Mouse (Mus musculus): Measurements from ENCODE around the gene Usp36.
"Not testable (repeated sequence)": the region's sequence is repeated elsewhere in the genome, so short reads cannot be mapped to it uniquely, and the experiment has no call there.

The Usp36 gene

GRCm38 (mm10) chr11:118289999-118290889 is at the start of gene Usp36:
TSS of gene Usp36 (minus strand) at chr11:118290244.
- DNase-seq (ENCODE audit: inconsistent ontology term): peak; percentile 100

DNA sequence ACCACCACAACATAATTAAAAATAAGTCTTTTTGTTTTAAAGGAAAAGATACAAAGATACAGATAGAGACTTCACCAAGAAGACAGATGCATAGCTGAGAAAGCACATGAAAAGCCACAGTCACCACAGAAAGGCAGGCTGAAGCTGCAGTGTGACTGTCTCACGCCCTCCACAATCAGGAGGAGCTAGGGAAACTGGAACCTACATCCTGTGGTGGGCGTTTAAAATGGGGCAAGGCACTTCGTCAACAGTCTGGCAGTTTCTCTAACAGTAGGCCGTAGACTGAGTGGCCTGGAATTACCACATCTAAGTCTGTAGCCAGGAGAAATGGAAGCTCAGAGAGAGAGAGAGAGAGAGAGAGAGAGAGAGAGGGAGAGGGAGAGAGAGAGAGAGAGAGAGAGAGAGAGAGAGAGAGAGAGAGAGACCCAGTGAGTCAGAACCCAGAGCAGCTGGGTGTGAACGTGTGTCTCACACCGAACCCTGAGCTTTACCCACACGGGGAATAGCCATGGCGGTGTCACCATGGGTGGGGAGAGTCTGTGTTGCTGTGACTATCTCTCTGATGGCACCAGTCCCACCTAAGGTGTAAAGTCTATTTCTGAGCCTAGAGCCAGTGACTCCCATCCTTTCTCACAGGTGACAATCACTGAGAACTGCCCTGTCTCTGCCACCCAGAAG is 47.6 kb upstream of the Usp36 start:
- peak; percentile 80 for DNase-seq (ENCODE audit: inconsistent ontology term)

DNA sequence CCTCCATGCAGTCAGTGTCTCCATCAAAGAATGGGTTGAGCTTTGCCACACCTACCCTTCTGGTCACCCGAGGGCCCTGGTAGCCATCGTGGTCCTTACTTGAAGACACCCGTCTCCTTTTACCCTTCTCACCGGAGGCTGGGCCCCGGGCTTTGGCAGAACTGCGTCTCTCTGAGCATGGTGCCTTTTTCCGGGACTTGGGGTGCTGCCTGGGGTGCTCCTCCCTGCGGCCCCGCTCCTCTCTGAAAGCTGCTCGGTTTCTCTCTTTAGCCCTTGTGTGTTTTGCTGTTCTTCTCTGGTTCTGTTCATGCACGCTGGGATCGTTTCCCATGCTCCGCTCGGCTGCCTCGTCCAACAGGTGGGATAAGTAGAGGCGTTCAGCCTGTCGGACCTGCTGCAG is 43.4 kb upstream of the Usp36 start:
- DNase-seq (ENCODE audit: inconsistent ontology term): no peak

DNA sequence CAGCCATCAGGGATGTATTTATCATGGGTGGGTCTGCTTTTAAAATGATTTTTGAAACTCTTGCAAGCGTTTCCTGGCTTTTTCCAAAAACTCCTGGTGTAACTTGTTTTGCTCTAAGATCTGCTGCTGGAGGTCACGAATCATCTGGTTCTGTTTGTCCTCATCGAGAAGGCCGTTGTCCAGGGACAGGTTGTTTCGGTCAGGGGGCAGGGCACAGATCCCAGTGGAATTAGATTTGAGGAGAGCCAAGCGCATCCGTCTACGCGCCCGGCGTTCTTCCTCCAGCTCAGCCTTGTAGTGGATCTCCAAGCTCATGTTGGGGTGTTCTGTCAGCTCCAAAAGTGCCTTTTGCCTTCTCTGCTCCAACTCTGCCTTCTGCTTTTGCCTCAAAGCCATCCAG is 42.3 kb upstream of the Usp36 start:
- DNase-seq (ENCODE audit: inconsistent ontology term): no peak

DNA sequence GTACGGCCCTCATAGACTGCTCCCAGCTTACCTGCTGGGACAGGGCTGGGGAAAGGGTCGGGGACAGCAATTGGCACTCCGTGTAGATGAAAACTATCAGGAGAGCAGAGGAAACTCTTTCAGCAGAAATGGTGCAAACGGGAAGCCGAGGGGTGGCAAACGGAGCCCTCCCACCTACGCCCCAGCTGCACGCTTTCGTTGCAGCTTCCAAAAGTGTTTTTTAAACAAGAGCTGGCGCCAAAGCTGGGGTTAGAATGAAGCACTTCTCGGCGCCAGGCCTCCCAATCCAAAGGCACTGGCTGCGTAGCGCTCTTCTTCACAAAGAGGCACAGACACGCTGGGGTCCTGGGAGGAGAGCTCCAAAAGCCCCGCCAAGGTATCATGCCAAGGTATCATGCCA is 40.7 kb upstream of the Usp36 start:
- no peak for DNase-seq (ENCODE audit: inconsistent ontology term)

GRCm38 (mm10) chr11:118330361-118330760 is 40.3 kb upstream of the Usp36 start:
- DNase-seq (ENCODE audit: inconsistent ontology term): no peak

DNA sequence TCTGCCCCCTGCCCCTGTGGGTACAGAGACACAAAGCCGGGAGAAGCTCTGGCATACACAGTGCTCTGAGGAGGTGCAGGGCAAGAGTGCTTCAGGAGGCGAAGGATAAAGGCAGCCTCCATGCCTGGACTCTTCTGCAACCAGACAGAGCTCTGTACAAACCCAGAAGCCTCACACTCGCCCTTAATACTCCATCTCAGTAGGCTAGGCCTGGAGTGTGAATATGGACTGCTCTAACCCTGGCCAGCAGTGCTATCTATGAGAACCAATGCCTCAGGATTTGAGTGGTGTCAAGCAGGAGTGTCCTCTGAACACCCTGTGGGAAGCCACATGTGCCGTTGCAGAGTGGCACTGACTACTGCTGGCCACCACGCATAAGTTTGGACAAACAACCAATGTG is 38.9 kb upstream of the Usp36 start:
- DNase-seq (ENCODE audit: inconsistent ontology term): no peak

DNA sequence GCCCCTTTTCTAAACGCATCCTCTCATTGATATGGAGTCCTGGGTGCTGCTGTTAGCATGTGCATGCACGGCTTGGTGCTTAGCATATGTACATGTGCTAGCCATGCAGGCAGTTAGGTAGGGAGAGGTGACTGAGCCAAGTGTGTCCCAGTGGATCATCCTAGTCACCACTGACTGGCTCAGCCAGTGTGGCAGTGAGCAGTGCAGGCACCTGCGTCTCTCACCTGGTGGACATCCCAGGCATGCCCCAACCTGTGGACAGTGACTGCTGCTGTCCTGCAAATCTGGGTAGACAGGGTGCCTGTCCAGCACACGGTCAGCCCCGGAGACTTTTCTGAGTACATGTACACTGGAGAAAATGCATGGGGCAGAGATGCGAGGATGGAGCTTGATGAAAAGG is 38.5 kb upstream of the Usp36 start:
- no peak for DNase-seq (ENCODE audit: inconsistent ontology term)

GRCm38 (mm10) chr11:118326991-118327971 is 37.2 kb upstream of the Usp36 start:
- DNase-seq (ENCODE audit: inconsistent ontology term): peak; percentile 96

GRCm38 (mm10) chr11:118326491-118326890 is 36.4 kb upstream of the Usp36 start:
- no peak for DNase-seq (ENCODE audit: inconsistent ontology term)

DNA sequence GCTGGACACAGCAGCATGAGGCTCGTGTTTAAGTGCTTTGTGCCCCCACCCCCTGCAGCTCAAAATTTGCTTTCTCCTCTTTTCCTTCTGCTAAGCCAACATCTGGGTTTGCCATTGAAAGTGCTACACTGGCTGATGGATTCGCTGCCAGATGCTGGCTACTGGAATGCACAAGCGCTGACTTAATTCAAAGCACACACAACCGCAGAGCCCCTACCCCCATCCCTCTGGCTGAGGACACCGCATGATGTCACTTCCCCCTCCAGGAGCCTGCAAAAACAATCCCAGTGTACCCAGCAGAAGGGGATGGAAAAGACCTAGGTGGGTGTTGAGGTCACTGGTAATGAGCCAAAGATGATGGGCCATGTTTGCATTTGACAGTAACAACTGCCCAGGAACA is 34.5 kb upstream of the Usp36 start:
- no peak for DNase-seq (ENCODE audit: inconsistent ontology term)

GRCm38 (mm10) chr11:118323974-118324373 is 33.9 kb upstream of the Usp36 start:
- DNase-seq (ENCODE audit: inconsistent ontology term): no peak

DNA sequence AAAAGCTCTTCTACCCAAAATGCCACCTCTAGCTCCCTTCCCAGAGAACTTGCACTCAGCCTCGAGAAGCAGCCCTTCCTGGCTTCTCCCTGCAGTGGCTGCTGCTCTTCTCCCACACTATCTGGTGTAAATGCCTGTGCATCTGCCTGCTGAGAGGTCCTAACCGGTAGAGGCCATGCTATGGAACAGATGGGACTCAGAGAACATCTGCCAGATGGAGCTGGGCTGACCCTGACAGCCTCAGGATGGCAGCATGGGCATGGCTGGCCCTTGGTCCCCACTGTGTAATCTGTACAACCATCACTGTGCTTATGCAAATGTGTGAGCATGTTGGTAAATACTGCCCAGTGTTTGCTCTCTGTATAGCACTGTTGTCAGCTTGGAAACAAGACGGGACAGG is 32.6 kb upstream of the Usp36 start:
- DNase-seq (ENCODE audit: inconsistent ontology term): no peak

DNA sequence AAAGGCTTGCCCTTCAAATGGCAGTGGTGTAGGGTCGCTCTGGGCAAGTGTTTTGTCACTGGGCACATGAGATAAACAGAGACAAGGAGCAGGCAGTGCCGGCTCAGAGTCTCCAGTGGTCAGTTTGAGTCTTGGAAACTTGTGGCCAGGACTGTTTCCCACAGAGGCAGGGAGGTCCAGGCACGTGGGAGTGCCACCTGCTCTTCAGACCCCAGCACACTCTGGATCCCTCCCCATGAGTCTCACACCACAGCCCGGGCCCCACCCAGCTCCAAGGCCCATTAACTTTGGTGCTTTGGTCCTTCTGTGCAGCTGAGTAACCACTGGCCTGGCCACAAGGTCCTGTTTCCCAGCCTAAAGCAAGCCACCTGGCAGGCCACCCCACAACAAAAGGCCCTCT is 31.9 kb upstream of the Usp36 start:
- DNase-seq (ENCODE audit: inconsistent ontology term): peak; percentile 31

- DNase-seq (ENCODE audit: inconsistent ontology term): no peak
Measured at GRCm38 (mm10) chr11:118321500-118321899, 31.5 kb upstream of the Usp36 start.

- no peak for DNase-seq (ENCODE audit: inconsistent ontology term)
Measured at GRCm38 (mm10) chr11:118318678-118319077, 28.6 kb upstream of the Usp36 start.

GRCm38 (mm10) chr11:118317129-118317528 is 27.1 kb upstream of the Usp36 start:
- peak; percentile 41 for DNase-seq (ENCODE audit: inconsistent ontology term)

- DNase-seq (ENCODE audit: inconsistent ontology term): no peak
Measured at GRCm38 (mm10) chr11:118316231-118316806, 26.3 kb upstream of the Usp36 start.

DNA sequence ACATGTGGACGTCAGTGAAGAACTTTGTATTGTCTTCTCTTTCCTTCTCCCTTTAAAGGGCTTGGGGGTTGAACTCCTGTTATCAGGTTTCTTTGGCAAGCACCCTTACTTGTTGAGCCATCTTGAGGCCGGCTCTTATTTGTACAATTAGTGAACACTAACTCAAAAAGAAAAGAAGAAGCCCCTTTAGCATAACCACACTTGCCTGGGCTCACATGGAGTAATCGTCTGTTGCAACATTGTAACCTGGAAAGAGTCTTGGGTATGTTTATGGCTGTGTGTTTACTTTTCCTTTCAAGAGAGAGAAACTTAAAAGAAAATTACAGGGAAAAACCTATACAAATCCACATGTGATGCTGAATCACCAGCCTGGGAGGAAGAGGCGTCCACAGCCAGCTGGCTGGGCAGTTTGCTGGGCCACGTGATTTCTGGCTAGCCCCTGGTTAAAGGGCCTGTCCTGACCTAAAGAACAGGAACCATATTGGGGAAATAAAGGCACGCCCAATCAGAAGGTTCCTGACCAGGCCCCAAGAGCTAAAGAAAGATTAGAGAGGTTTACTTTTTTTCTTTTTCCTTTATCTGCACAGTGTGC is 22.2 kb upstream of the Usp36 start:
- no peak for DNase-seq (ENCODE audit: inconsistent ontology term)

- not testable (repeated sequence) for DNase-seq (ENCODE audit: inconsistent ontology term)
Measured at GRCm38 (mm10) chr11:118307962-118308361, 17.9 kb upstream of the Usp36 start.

GRCm38 (mm10) chr11:118303959-118304358 is 13.9 kb upstream of the Usp36 start:
- DNase-seq (ENCODE audit: inconsistent ontology term): not testable (repeated sequence)
